Mouse (Mus musculus): ENCODE measurements around the gene Cox6b2. TPM values are rescaled to one million over a fixed set of nuclear protein-coding genes. Genes with fewer than 3 reads are reported as not detected.

Cox6b2 gene
- total and polyA plus RNA-seq, 2 experiments from 2014 or later = 27.8 TPM; not detected in 1

DNA sequence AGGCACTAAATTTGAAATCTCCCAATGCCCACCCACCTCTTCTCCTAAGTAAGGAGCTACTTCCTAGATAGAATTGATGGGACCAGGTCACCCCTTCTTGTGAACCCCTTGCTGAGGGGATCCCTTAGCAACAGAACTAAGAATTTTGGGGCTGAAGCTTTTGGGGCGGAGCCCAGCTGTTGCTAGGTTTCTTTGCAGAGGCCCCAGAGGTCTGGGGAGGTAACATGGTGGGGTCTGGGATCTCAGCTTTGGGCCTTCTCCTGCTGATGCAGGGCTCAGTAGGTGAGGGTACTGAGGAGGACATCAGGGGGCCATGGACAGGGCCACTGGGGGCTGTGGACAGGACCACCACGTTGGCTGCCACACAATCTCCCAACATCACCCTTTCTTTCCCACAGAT lies 29.9 kb upstream of the Cox6b2 start, which contains the start of the genes Il11 and Tmem190:
TSS of gene Il11 (minus strand) at position 101 of the 400 bp plus-strand sequence.
TSS of gene Tmem190 (plus strand) at position 179 of the 400 bp plus-strand sequence.
- no peak within 1 kb of the TSS for H3K4me2 ChIP-seq (ENCODE audit: low read depth, low read length)
- H3K27me3 ChIP-seq (ENCODE audit: control insufficient read depth, insufficient read depth, low read length) = peaks cover 25% of the 10 kb centered on the region
- 72% methylated on average over 2 of the region's 2 CpGs for WGBS
- DNase-seq (ENCODE audit: low spot score) (no peak), ATAC-seq (ENCODE audit: insufficient read depth, low read depth) (no peak)
- no peak within 1 kb of the TSS for H3K9ac ChIP-seq (replicated peaks; ENCODE audit: low read depth, low read length)
- H3K27ac ChIP-seq (ENCODE audit: low read depth) = no peak within 1 kb of the TSS
- TF ChIP-seq EP300 (IDR thresholded peaks at IDR 0.05; ENCODE audit: low read depth) (no peak), CTCF (IDR thresholded peaks at IDR 0.05; ENCODE audit: low read depth) (no peak)
- no peaks in the 10 kb centered on the region for H3K9me3 ChIP-seq (replicated peaks; ENCODE audit: control insufficient read depth, low read length)
- no peaks in the 10 kb centered on the region for H3K4me1 ChIP-seq (ENCODE audit: control insufficient read depth, insufficient read depth)
- no peak within 1 kb of the TSS for H3K4me3 ChIP-seq (ENCODE audit: low read depth, low read length)
- no peaks in the 10 kb centered on the region for H3K36me3 ChIP-seq (replicated peaks; ENCODE audit: control insufficient read depth, insufficient read depth, low read length)

DNA sequence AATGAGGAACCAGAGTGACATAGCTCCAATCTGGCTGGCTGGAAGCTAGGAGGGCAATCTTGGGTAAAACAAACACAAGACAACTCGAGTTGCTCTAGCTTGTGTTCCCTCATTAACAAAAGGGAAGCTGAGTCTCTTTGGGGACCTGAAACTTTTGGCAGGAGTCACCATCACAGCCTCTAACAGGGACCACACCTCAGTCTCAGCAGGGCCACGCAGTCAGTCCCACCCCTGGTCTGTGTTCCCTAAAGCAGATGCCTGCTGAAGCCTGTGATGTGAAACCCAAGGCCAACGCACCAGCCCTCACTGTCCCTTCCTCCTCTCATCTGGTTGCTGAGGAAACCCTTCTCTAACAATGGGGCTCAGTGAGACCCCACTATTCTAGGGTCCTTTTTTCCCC lies 29.2 kb upstream of the Cox6b2 start:
- Histone ChIP-seq H3K4me3 (ENCODE audit: low read depth, low read length) (no peak overlapping the region), H3K9me3 (replicated peaks; ENCODE audit: control insufficient read depth, low read length) (no peaks in the 10 kb centered on the region), H3K36me3 (replicated peaks; ENCODE audit: control insufficient read depth, insufficient read depth, low read length) (no peaks in the 10 kb centered on the region), H3K27ac (ENCODE audit: low read depth) (no peak overlapping the region), H3K4me2 (ENCODE audit: low read depth, low read length) (no peak overlapping the region), H3K4me1 (ENCODE audit: control insufficient read depth, insufficient read depth) (no peaks in the 10 kb centered on the region), H3K9ac (replicated peaks; ENCODE audit: low read depth, low read length) (no peak overlapping the region), H3K27me3 (ENCODE audit: control insufficient read depth, insufficient read depth, low read length) (peaks cover 31% of the 10 kb centered on the region)
- 34% methylated on average over 3 of the region's 3 CpGs for WGBS
- ATAC-seq (ENCODE audit: insufficient read depth, low read depth) (no peak), DNase-seq (ENCODE audit: low spot score) (no peak)
- TF ChIP-seq CTCF (IDR thresholded peaks at IDR 0.05; ENCODE audit: low read depth) (no peak), EP300 (IDR thresholded peaks at IDR 0.05; ENCODE audit: low read depth) (no peak)

DNA sequence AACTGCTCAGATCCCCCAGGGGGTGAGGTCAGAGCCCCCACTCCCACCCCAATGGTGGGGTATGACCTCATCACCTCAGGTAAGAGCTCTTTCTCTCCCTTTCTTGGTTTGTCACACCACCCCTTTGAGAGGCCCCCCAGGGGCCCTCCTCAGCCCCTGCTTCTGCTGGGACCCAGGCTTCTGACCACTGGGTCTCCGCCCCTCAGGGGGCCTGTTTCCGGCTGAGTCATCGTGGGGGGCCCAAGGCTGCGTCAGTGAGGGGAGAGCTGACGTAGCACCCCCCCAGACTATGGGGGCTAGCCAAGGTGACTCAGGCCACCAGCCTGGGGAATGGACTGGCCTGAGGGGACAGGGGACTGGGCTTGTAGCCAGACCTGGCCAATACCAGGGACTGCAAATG lies 27.0 kb upstream of the Cox6b2 start:
- Histone ChIP-seq H3K4me3 (ENCODE audit: low read depth, low read length) (no peak overlapping the region), H3K4me2 (ENCODE audit: low read depth, low read length) (no peak overlapping the region), H3K27ac (ENCODE audit: low read depth) (no peak overlapping the region), H3K36me3 (replicated peaks; ENCODE audit: control insufficient read depth, insufficient read depth, low read length) (no peaks in the 10 kb centered on the region), H3K9ac (replicated peaks; ENCODE audit: low read depth, low read length) (no peak overlapping the region), H3K9me3 (replicated peaks; ENCODE audit: control insufficient read depth, low read length) (no peaks in the 10 kb centered on the region), H3K27me3 (ENCODE audit: control insufficient read depth, insufficient read depth, low read length) (peaks cover 54% of the 10 kb centered on the region), H3K4me1 (ENCODE audit: control insufficient read depth, insufficient read depth) (no peaks in the 10 kb centered on the region)
- WGBS = 31% methylated on average over 5 of the region's 5 CpGs
- no peak for TF ChIP-seq EP300 (IDR thresholded peaks at IDR 0.05; ENCODE audit: low read depth)
- TF ChIP-seq CTCF (IDR thresholded peaks at IDR 0.05; ENCODE audit: low read depth) = no peak
- ATAC-seq (ENCODE audit: insufficient read depth, low read depth) = 0 out of 2 replicates have a peak, but pooled peaks have one; percentile 15
- no peak for DNase-seq (ENCODE audit: low spot score)

DNA sequence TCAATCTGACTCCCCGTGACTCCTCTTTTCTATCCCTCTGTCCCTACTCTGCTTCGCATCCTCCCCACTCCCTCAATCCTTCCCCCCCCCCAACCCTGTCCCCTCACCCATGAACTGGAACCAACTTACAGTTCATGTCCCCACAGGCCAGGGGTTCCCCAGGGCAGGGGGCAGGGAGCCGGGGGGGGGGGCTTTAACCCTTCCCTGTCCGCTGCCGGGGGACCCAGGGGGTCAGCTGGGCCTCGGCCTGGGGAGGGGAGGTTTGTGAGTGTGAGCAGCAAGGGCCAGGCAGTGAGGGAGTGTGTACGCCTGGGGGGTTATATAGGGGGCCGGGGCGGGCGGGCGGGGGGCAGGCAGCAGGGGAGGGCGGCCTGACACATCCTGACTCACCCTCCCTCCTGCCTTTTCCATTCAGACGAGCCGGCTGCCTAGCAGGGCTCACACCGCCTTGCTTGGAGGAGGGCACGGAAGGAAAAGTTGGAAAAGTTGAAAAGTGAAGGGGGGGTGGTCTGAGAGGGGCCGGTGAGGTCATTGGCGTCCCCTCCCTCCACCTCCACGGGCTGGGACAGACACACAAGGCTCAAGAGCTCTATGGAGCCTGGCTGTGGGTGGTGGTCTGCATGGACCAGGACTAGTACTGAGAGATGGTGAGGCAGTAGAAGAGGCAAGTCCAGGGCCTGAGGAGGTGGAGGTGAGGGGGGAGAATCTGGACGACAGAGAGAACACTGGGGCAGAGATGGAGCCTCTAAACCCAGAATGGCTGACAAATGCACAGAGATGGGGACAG lies 25.1 kb upstream of the Cox6b2 start:
- peaks cover 61% of the 10 kb centered on the region for H3K27me3 ChIP-seq (ENCODE audit: control insufficient read depth, insufficient read depth, low read length)
- H3K27ac ChIP-seq (ENCODE audit: low read depth) = no peak overlapping the region
- ATAC-seq (ENCODE audit: insufficient read depth, low read depth) (no peak), DNase-seq (ENCODE audit: low spot score) (no peak)
- H3K4me1 ChIP-seq (ENCODE audit: control insufficient read depth, insufficient read depth) = no peaks in the 10 kb centered on the region
- H3K36me3 ChIP-seq (replicated peaks; ENCODE audit: control insufficient read depth, insufficient read depth, low read length) = no peaks in the 10 kb centered on the region
- no peak overlapping the region for H3K4me3 ChIP-seq (ENCODE audit: low read depth, low read length)
- no peaks in the 10 kb centered on the region for H3K9me3 ChIP-seq (replicated peaks; ENCODE audit: control insufficient read depth, low read length)
- no peak overlapping the region for H3K4me2 ChIP-seq (ENCODE audit: low read depth, low read length)
- H3K9ac ChIP-seq (replicated peaks; ENCODE audit: low read depth, low read length) = no peak overlapping the region
- WGBS = 6% methylated on average over 19 of the region's 20 CpGs
- TF ChIP-seq CTCF (IDR thresholded peaks at IDR 0.05; ENCODE audit: low read depth) (no peak), EP300 (IDR thresholded peaks at IDR 0.05; ENCODE audit: low read depth) (no peak)

DNA sequence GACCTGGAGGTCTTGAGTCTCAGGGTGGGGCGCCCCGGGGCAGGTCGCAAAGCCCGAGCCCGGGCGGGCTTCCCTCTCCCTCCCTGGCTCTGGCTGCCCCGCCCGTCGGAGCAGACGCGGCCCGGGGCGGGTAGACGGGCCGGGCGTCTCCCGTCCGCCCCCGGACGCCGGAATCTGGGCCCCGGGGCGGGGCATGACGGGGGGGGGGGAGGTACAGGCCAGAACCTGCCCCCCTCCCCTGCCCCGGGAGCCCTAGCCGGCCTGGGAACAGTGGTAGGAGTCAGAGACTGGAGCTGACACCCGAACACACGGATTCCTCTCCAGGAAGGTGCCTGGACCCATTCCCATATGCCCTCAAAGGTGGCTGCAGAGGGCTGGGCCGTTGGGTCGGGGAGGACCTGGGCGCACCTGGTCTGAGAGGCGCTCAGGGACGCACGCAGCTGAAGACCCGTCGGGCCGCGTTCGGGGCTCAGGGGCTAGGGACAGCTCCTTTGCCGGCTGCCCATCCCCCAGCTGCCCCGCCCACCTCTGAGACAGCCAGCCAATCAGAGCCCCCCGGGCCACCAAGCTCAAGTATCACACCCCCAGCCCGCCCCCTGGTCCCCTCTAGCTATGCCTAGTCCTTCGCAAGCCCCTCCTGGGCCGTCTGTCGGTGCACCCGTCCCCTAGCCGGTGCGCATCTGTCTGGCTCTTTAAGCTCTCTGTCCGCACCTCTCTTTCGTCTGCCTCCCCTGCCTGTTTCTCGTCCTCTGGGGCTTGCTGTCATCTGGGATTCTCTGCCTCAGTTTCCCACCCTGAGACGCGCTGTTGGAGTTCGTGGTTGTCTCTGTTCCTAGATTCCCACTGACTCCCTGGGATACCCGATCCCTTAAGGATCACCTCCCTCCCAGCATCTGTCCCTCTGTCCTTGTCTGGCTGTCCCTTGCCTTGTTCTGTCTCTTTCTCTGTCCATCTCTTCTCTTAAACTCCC lies 24.3 kb upstream of the Cox6b2 start:
- Histone ChIP-seq H3K4me1 (ENCODE audit: control insufficient read depth, insufficient read depth) (no peaks in the 10 kb centered on the region), H3K27ac (ENCODE audit: low read depth) (no peak overlapping the region), H3K36me3 (replicated peaks; ENCODE audit: control insufficient read depth, insufficient read depth, low read length) (no peaks in the 10 kb centered on the region), H3K27me3 (ENCODE audit: control insufficient read depth, insufficient read depth, low read length) (peaks cover 61% of the 10 kb centered on the region), H3K9me3 (replicated peaks; ENCODE audit: control insufficient read depth, low read length) (no peaks in the 10 kb centered on the region; the same call in 1 of the 2 replicates), H3K4me3 (ENCODE audit: low read depth, low read length) (peak overlapping the region; percentile 36), H3K4me2 (ENCODE audit: low read depth, low read length) (peak overlapping the region; percentile 55), H3K9ac (replicated peaks; ENCODE audit: low read depth, low read length) (0 out of 2 replicates have a peak overlapping the region, but pooled peaks have one; percentile 18)
- TF ChIP-seq EP300 (IDR thresholded peaks at IDR 0.05; ENCODE audit: low read depth) (no peak), CTCF (IDR thresholded peaks at IDR 0.05; ENCODE audit: low read depth) (no peak)
- DNase-seq (ENCODE audit: low spot score) (no peak), ATAC-seq (ENCODE audit: insufficient read depth, low read depth) (peak; percentile 39)
- 1% methylated on average over 41 of the region's 56 CpGs for WGBS

Data from heart, postnatal 0 days (tissue).